Mouse (Mus musculus) brain, embryonic 18.5 days (tissue): ENCODE data around the gene Mpzl3.

ENCODE experiments used
- DNase-seq: peaks from one replicate; pipeline ENCODE4 v3.0.0-alpha.2; 2012; ENCODE audit warnings: low read depth, low spot score

Mpzl3 gene

GRCm38 (mm10) chr9:45102528-45102927 is 47.5 kb downstream of the Mpzl3 start:
- no peak for DNase-seq

- no peak for DNase-seq
Observed at GRCm38 (mm10) chr9:45103211-45103979, 48.4 kb downstream of the Mpzl3 start.

- no peak for DNase-seq
Observed at GRCm38 (mm10) chr9:45105596-45106374, 50.8 kb downstream of the Mpzl3 start.

- peak; percentile 47 for DNase-seq
Observed at GRCm38 (mm10) chr9:45115706-45116105, 60.7 kb downstream of the Mpzl3 start.

- no peak for DNase-seq
Observed at GRCm38 (mm10) chr9:45116819-45117218, 61.8 kb downstream of the Mpzl3 start.

GRCm38 (mm10) chr9:45117741-45118431 is 62.9 kb downstream of the Mpzl3 start, which contains the start of gene Scn2b:
Gene Scn2b (plus strand): TSS chr9:45117782.
- DNase-seq = peak; percentile 50

- no peak for DNase-seq
Observed at GRCm38 (mm10) chr9:45118552-45118951, 63.6 kb downstream of the Mpzl3 start.

GRCm38 (mm10) chr9:45119316-45119953 is 64.4 kb downstream of the Mpzl3 start:
- no peak for DNase-seq

GRCm38 (mm10) chr9:45119954-45120530 is 65.1 kb downstream of the Mpzl3 start:
- no peak for DNase-seq

GRCm38 (mm10) chr9:45120567-45120966 is 65.6 kb downstream of the Mpzl3 start:
- DNase-seq = no peak

- DNase-seq = no peak
Observed at GRCm38 (mm10) chr9:45121001-45121400, 66.0 kb downstream of the Mpzl3 start.

GRCm38 (mm10) chr9:45121769-45122168 is 66.8 kb downstream of the Mpzl3 start:
- peak; percentile 57 for DNase-seq

- no peak for DNase-seq
Observed at GRCm38 (mm10) chr9:45122209-45122761, 67.3 kb downstream of the Mpzl3 start.

- DNase-seq = no peak
Observed at GRCm38 (mm10) chr9:45125211-45125610, 70.2 kb downstream of the Mpzl3 start.

GRCm38 (mm10) chr9:45126941-45127340 is 72.0 kb downstream of the Mpzl3 start:
- DNase-seq = no peak
